Mouse (Mus musculus): ENCODE measurements around the gene Psph. TPM values are rescaled to one million over a fixed set of nuclear protein-coding genes. Genes with fewer than 3 reads are reported as not detected.

Gene Psph
- polyA plus RNA-seq (2015; fragmentation: Nextera tagmentation; extraction: Ambion mirVana) = 24.5 and 24.6 TPM in 2 replicates

GRCm38 (mm10) chr5:129786818-129787790 lies at the start of gene Psph:
Gene Psph, minus strand, starts transcription at chr5:129787449.

GRCm38 (mm10) chr5:129724834-129725773 lies 62.1 kb downstream of the Psph start, which contains the start of gene Nipsnap2:
Gene Nipsnap2, plus strand, starts transcription at chr5:129725063.

Other genes starting within 250 kb of the Psph start
- gene Mmp17, start 203.3 kb downstream of the Psph start, polyA plus RNA-seq (2015; fragmentation: Nextera tagmentation; extraction: Ambion mirVana) = 12.8 and 14.1 TPM in 2 replicates
- 1.4 and 1.7 TPM in 2 replicates for gene Zfp11, start 117.3 kb downstream of the Psph start, polyA plus RNA-seq (2015; fragmentation: Nextera tagmentation; extraction: Ambion mirVana)
- gene Sept14, start 78.9 kb downstream of the Psph start, polyA plus RNA-seq (2015; fragmentation: Nextera tagmentation; extraction: Ambion mirVana) = not detected in 2 replicates
- gene Mrps17, start 72.0 kb downstream of the Psph start, polyA plus RNA-seq (2015; fragmentation: Nextera tagmentation; extraction: Ambion mirVana) = 130 and 134 TPM in 2 replicates
- 82.8 and 84.1 TPM in 2 replicates for gene Nipsnap2, start 62.4 kb downstream of the Psph start, polyA plus RNA-seq (2015; fragmentation: Nextera tagmentation; extraction: Ambion mirVana)
- 20.4 and 22.0 TPM in 2 replicates for gene Sumf2, start 59.5 kb upstream of the Psph start, polyA plus RNA-seq (2015; fragmentation: Nextera tagmentation; extraction: Ambion mirVana)
- gene Chchd2, start 100.0 kb upstream of the Psph start, polyA plus RNA-seq (2015; fragmentation: Nextera tagmentation; extraction: Ambion mirVana) = 690 and 752 TPM in 2 replicates
- gene Zbed5, start 108.3 kb upstream of the Psph start, polyA plus RNA-seq (2015; fragmentation: Nextera tagmentation; extraction: Ambion mirVana) = 1.7 and 2.6 TPM in 2 replicates
- gene Phkg1, start 111.1 kb upstream of the Psph start, polyA plus RNA-seq (2015; fragmentation: Nextera tagmentation; extraction: Ambion mirVana) = 0.15 and 0.33 TPM in 2 replicates
- gene Nupr1l, start 121.1 kb upstream of the Psph start, polyA plus RNA-seq (2015; fragmentation: Nextera tagmentation; extraction: Ambion mirVana) = 4.3 and 4.5 TPM in 2 replicates
- 15.9 and 18.2 TPM in 2 replicates for gene Vkorc1l1, start 154.5 kb upstream of the Psph start, polyA plus RNA-seq (2015; fragmentation: Nextera tagmentation; extraction: Ambion mirVana)
- 36.4 and 46.4 TPM in 2 replicates for gene Gusb, start 215.6 kb upstream of the Psph start, polyA plus RNA-seq (2015; fragmentation: Nextera tagmentation; extraction: Ambion mirVana)
- gene Asl, start 241.8 kb upstream of the Psph start, polyA plus RNA-seq (2015; fragmentation: Nextera tagmentation; extraction: Ambion mirVana) = 32.7 and 35.1 TPM in 2 replicates
- 30.6 and 35.2 TPM in 2 replicates for gene Crcp, start 241.8 kb upstream of the Psph start, polyA plus RNA-seq (2015; fragmentation: Nextera tagmentation; extraction: Ambion mirVana)

Measured in urinary bladder, postnatal 0 days (tissue).